Mouse (Mus musculus): ENCODE measurements around the gene Foxo1.

GRCm38 (mm10) chr3:52320516-52321270 lies 52.6 kb downstream of the Foxo1 start:
- TF ChIP-seq CTCF (IDR thresholded peaks at IDR 0.05; ENCODE audit: low read depth) (no peak), EP300 (IDR thresholded peaks at IDR 0.05; ENCODE audit: low read depth) (no peak)

Measured in liver, embryonic 14.5 days (tissue).